Mouse (Mus musculus) forebrain, postnatal 0 days (tissue): ENCODE results near the gene Scrt2. TPM values are rescaled to one million over a fixed set of nuclear protein-coding genes. Genes with fewer than 3 reads are reported as not detected.

Experiments
- ATAC-seq: fragments of 200-750 bp; cut with Nextera tagmentation; 2 replicates; pipeline ENCODE4 v1.8.0; 2017; ENCODE audit warnings: mild to moderate bottlenecking, moderate library complexity
- DNase-seq: peaks from one replicate; pipeline ENCODE4 v3.0.0-alpha.2; 2015
- H3K27ac ChIP-seq: fragments of 300-500 bp; sonication (generic); 2 replicates; pipeline ENCODE4 v1.5.1; 2014; ENCODE audit warnings: low read depth, mild to moderate bottlenecking, antibody characterized with exemption, low read length, moderate library complexity, mixed read lengths
- H3K27me3 ChIP-seq: fragments of 300-500 bp; sonication (generic); 2 replicates; pipeline ENCODE4 v1.6.1; 2014; ENCODE audit warnings: mild to moderate bottlenecking, low read length, mixed read lengths; ENCODE audit not compliant: insufficient read depth
- H3K36me3 ChIP-seq: fragments of 300-500 bp; sonication (generic); 2 replicates; pipeline ENCODE4 v1.6.1; 2014; ENCODE audit warnings: mild to moderate bottlenecking, moderate library complexity; ENCODE audit not compliant: insufficient read depth
- H3K4me1 ChIP-seq: fragments of 300-500 bp; sonication (generic); 2 replicates; pipeline ENCODE4 v1.6.1; 2014; ENCODE audit warnings: antibody characterized with exemption; ENCODE audit not compliant: insufficient read depth
- H3K4me2 ChIP-seq: fragments of 300-500 bp; sonication (generic); 2 replicates; pipeline ENCODE4 v1.6.1; 2014; ENCODE audit warnings: low read depth, mild to moderate bottlenecking, moderate library complexity
- H3K4me3 ChIP-seq: fragments of 300-500 bp; sonication (generic); 2 replicates; pipeline ENCODE4 v1.5.1; 2014; ENCODE audit warnings: low read depth, low read length, mixed read lengths
- H3K9ac ChIP-seq: fragments of 300-500 bp; sonication (generic); 2 replicates; pipeline ENCODE4 v1.6.1; 2014; ENCODE audit warnings: mild to moderate bottlenecking
- H3K9me3 ChIP-seq: fragments of 300-500 bp; sonication (generic); 2 replicates; pipeline ENCODE4 v1.6.1; 2016; ENCODE audit warnings: low read length
- CTCF ChIP-seq: sonication (generic); IDR thresholded peaks from 2 replicates; pipeline ENCODE4 v1.5.1; 2016; ENCODE audit warnings: antibody characterized with exemption, control low read depth, low read depth
- WGBS: fragments of 180-500 bp; shearing (Covaris S2); extraction: QIAGEN DNeasy Blood & Tissue Kit; methylation state at CpG from one replicate; pipeline ENCODE4 v1.1.7; 2014; 5-methylcytosine and 5-hydroxymethylcytosine counted together
- polyA plus RNA-seq: library from polyadenylated mRNA; unstranded; fragments of >200 nt; fragmentation: Nextera tagmentation; extraction: Ambion mirVana; gene quantifications from 2 replicates; pipeline ENCODE4 v1.2.1, GENCODE M21; 2015
- total RNA-seq: library from RNA; depleted of rRNA; stranded (reverse); fragments of >200 nt; gene quantifications from 2 replicates; pipeline ENCODE4 v1.2.3, GENCODE M21; 2014

The Scrt2 gene
- total and polyA plus RNA-seq, 2 experiments from 2014 or later = 4.3 to 7.4 TPM

GRCm38 (mm10) chr2:152082456-152083285, 1.3 kb downstream of the Scrt2 start:
- ATAC-seq (peak; percentile 23), DNase-seq (peak; percentile 61)
- H3K4me1 ChIP-seq = peaks cover 23% of the 10 kb centered on the region
- peak overlapping the region; percentile 80 for H3K4me3 ChIP-seq
- peak overlapping the region; percentile 94 for H3K9ac ChIP-seq
- no peak for TF ChIP-seq CTCF
- peak overlapping the region; percentile 81 for H3K4me2 ChIP-seq
- H3K9me3 ChIP-seq = no peaks in the 10 kb centered on the region
- H3K36me3 ChIP-seq = peaks cover 2% of the 10 kb centered on the region
- 11% methylated on average over 7 of the region's 7 CpGs for WGBS
- no peaks in the 10 kb centered on the region for H3K27me3 ChIP-seq
- H3K27ac ChIP-seq = peak overlapping the region; percentile 95

DNA sequence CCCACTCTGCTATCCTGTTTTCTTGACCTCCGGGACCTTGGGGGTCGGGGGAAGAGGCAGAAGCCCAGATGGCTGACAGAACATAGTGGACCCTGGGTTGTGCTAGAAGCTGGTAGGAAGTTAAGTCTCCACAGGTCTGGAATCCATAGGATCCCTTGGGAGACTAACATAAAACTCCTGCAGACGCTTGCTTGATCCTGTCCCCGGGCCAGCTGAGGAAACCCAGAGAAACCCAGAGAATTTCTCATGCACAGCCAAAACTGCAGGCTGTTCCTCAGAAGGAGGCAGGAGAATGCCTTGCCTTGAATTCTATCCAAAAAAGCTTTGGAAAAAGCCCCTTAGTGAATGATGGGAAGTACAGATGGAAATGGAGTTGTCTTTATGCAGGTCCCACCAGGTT, 2.1 kb downstream of the Scrt2 start:
- Histone ChIP-seq H3K4me1 (peaks cover 23% of the 10 kb centered on the region), H3K4me2 (peak overlapping the region; percentile 81), H3K27ac (peak overlapping the region; percentile 36; the same call in 1 of the 2 replicates), H3K9ac (peak overlapping the region; percentile 94), H3K9me3 (no peaks in the 10 kb centered on the region), H3K36me3 (peaks cover 7% of the 10 kb centered on the region), H3K27me3 (no peaks in the 10 kb centered on the region), H3K4me3 (peak overlapping the region; percentile 80)
- TF ChIP-seq CTCF = no peak
- ATAC-seq (no peak), DNase-seq (no peak)
- 51% methylated on average over 4 of the region's 4 CpGs for WGBS

- Histone ChIP-seq H3K4me1 (peaks cover 23% of the 10 kb centered on the region), H3K27me3 (no peaks in the 10 kb centered on the region), H3K36me3 (peaks cover 11% of the 10 kb centered on the region), H3K4me2 (peak overlapping the region; percentile 81), H3K9me3 (no peaks in the 10 kb centered on the region), H3K27ac (peak overlapping the region; percentile 36), H3K4me3 (peak overlapping the region; percentile 80), H3K9ac (peak overlapping the region; percentile 94)
- no peak for TF ChIP-seq CTCF
- DNase-seq = no peak
- no peak for ATAC-seq
- WGBS = 10% methylated on average over 6 of the region's 6 CpGs
These were observed 3.0 kb downstream of the Scrt2 start for GRCm38 (mm10) chr2:152084298-152084697.

DNA sequence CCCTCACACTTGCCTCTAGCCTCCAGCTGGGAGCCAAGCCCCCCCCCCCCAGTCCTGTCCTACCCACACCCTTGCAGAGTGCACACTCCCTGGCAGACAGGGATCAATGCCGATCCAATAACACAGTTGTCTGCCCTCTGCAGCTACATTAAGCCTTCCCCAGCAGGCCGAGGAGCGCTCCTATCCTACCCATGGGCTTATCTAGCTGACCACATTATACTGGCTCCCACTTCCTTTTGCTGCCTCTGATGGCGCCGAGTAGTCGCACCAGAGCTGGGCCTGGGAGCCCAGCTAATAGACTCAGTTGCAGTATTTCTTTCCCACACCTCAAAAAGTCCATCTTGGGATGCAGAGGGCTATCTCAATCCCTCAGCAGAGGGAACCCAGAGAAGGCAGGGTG, 4.1 kb downstream of the Scrt2 start:
- no peak for DNase-seq
- TF ChIP-seq CTCF = no peak
- no peaks in the 10 kb centered on the region for H3K9me3 ChIP-seq
- H3K27ac ChIP-seq = no peak overlapping the region
- H3K4me2 ChIP-seq = peak overlapping the region; percentile 81
- no peak for ATAC-seq
- peaks cover 16% of the 10 kb centered on the region for H3K4me1 ChIP-seq
- peaks cover 12% of the 10 kb centered on the region for H3K36me3 ChIP-seq
- 82% methylated on average over 6 of the region's 6 CpGs for WGBS
- no peak overlapping the region for H3K4me3 ChIP-seq
- H3K27me3 ChIP-seq = no peaks in the 10 kb centered on the region
- no peak overlapping the region for H3K9ac ChIP-seq

DNA sequence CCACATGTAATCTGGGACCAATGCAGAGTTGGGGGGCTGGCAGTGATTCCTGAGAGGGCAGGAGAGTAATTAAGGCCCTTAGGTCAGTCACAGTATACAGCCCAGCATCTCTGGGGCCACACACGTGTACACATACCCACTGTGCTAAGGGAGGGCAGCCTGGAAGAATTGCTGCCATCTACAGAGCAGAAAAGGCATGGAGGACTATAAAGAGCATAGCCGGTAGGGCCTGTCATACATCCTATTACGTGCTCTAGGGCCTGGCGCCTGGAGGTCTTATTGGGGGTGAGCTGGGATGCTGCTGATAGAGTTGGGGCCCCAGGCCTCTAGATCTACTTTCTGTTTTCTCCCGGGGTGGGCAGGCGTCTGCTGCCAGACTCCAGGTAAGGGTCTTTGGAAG, 5.1 kb downstream of the Scrt2 start:
- no peak overlapping the region for H3K4me3 ChIP-seq

GRCm38 (mm10) chr2:152087111-152087510, 5.8 kb downstream of the Scrt2 start:
- Histone ChIP-seq H3K4me3 (no peak overlapping the region), H3K9me3 (no peaks in the 10 kb centered on the region), H3K9ac (peak overlapping the region; percentile 4; the same call in 1 of the 2 replicates), H3K36me3 (peaks cover 16% of the 10 kb centered on the region), H3K27me3 (no peaks in the 10 kb centered on the region), H3K4me2 (peak overlapping the region; percentile 10), H3K27ac (no peak overlapping the region), H3K4me1 (peaks cover 16% of the 10 kb centered on the region)
- DNase-seq (no peak), ATAC-seq (no peak)
- TF ChIP-seq CTCF = no peak
- WGBS = 56% methylated on average over 5 of the region's 5 CpGs

More for the DNA sequence above, 5.1 kb downstream of the Scrt2 start:
- peak; percentile 16; the same call in 1 of the 2 replicates for ATAC-seq
- Histone ChIP-seq H3K9ac (peak overlapping the region; percentile 4; the same call in 1 of the 2 replicates), H3K9me3 (no peaks in the 10 kb centered on the region), H3K27ac (no peak overlapping the region), H3K36me3 (peaks cover 16% of the 10 kb centered on the region), H3K4me2 (peak overlapping the region; percentile 10), H3K27me3 (no peaks in the 10 kb centered on the region), H3K4me1 (peaks cover 16% of the 10 kb centered on the region)
- peak; percentile 49 for TF ChIP-seq CTCF
- no peak for DNase-seq
- WGBS = 58% methylated on average over 6 of the region's 6 CpGs

- TF ChIP-seq CTCF = peak; percentile 87
- Histone ChIP-seq H3K9me3 (no peaks in the 10 kb centered on the region), H3K4me1 (peaks cover 14% of the 10 kb centered on the region), H3K4me2 (no peak overlapping the region), H3K36me3 (peaks cover 18% of the 10 kb centered on the region), H3K27me3 (no peaks in the 10 kb centered on the region; the same call in 1 of the 2 replicates), H3K4me3 (no peak overlapping the region), H3K27ac (no peak overlapping the region), H3K9ac (no peak overlapping the region)
- ATAC-seq (no peak; the same call in 1 of the 2 replicates), DNase-seq (peak; percentile 84)
- 3% methylated on average over 4 of the region's 4 CpGs for WGBS
These were observed 7.7 kb downstream of the Scrt2 start for GRCm38 (mm10) chr2:152089078-152089477.
